Mouse (Mus musculus): ENCODE data around the gene Prickle1. TPM values are rescaled to one million over a fixed set of nuclear protein-coding genes. Genes with fewer than 3 reads are reported as not detected.

The Prickle1 gene
- polyA plus RNA-seq, 1 experiment from 2014 or later = 61.5 TPM

GRCm38 (mm10) chr15:93538551-93539205 lies 57.0 kb downstream of the Prickle1 start:
- H3K4me3 ChIP-seq (replicated peaks) = no peak overlapping the region
- H3K27me3 ChIP-seq = no peaks in the 10 kb centered on the region
- H3K9ac ChIP-seq (replicated peaks) = no peak overlapping the region
- peaks cover 43% of the 10 kb centered on the region for H3K4me1 ChIP-seq (replicated peaks)
- H3K9me3 ChIP-seq = no peaks in the 10 kb centered on the region
- WGBS = 88% methylated on average over 21 of the region's 21 CpGs
- no peak overlapping the region for H3K4me2 ChIP-seq
- peaks cover 15% of the 10 kb centered on the region; the same call in 1 of the 2 replicates for H3K36me3 ChIP-seq
- ATAC-seq (ENCODE audit: insufficient number of reproducible peaks, insufficient read depth, low FRiP score, low TSS enrichment, low read depth) = no peak
- no peak overlapping the region for H3K27ac ChIP-seq

- no peak overlapping the region for H3K4me2 ChIP-seq
- H3K9me3 ChIP-seq = no peaks in the 10 kb centered on the region
- H3K4me1 ChIP-seq (replicated peaks) = peaks cover 51% of the 10 kb centered on the region
- H3K27ac ChIP-seq = peak overlapping the region; percentile 68; the same call in 1 of the 2 replicates
- H3K9ac ChIP-seq (replicated peaks) = no peak overlapping the region
- no peak for ATAC-seq (ENCODE audit: insufficient number of reproducible peaks, insufficient read depth, low FRiP score, low TSS enrichment, low read depth)
- H3K36me3 ChIP-seq = peaks cover 15% of the 10 kb centered on the region; the same call in 1 of the 2 replicates
- WGBS = 77% methylated on average over 7 of the region's 7 CpGs
- H3K4me3 ChIP-seq (replicated peaks) = no peak overlapping the region
- no peaks in the 10 kb centered on the region for H3K27me3 ChIP-seq
These were observed 57.9 kb downstream of the Prickle1 start for GRCm38 (mm10) chr15:93537745-93538144.

- peaks cover 50% of the 10 kb centered on the region for H3K4me1 ChIP-seq (replicated peaks)
- no peaks in the 10 kb centered on the region for H3K27me3 ChIP-seq
- H3K9me3 ChIP-seq = no peaks in the 10 kb centered on the region
- no peak overlapping the region for H3K9ac ChIP-seq (replicated peaks)
- H3K4me2 ChIP-seq = no peak overlapping the region
- peaks cover 15% of the 10 kb centered on the region; the same call in 1 of the 2 replicates for H3K36me3 ChIP-seq
- 67% methylated on average over 4 of the region's 4 CpGs for WGBS
- no peak overlapping the region for H3K4me3 ChIP-seq (replicated peaks)
- ATAC-seq (ENCODE audit: insufficient number of reproducible peaks, insufficient read depth, low FRiP score, low TSS enrichment, low read depth) = no peak
- no peak overlapping the region for H3K27ac ChIP-seq
These were observed 59.5 kb downstream of the Prickle1 start for GRCm38 (mm10) chr15:93536191-93536590.

- H3K27ac ChIP-seq = no peak overlapping the region
- H3K36me3 ChIP-seq = no peaks in the 10 kb centered on the region
- H3K27me3 ChIP-seq = no peaks in the 10 kb centered on the region
- 70% methylated on average over 3 of the region's 3 CpGs for WGBS
- H3K4me3 ChIP-seq (replicated peaks) = no peak overlapping the region
- no peak overlapping the region for H3K9ac ChIP-seq (replicated peaks)
- peaks cover 36% of the 10 kb centered on the region for H3K4me1 ChIP-seq (replicated peaks)
- ATAC-seq (ENCODE audit: insufficient number of reproducible peaks, insufficient read depth, low FRiP score, low TSS enrichment, low read depth) = no peak
- no peaks in the 10 kb centered on the region for H3K9me3 ChIP-seq
- H3K4me2 ChIP-seq = no peak overlapping the region
These were observed 65.0 kb downstream of the Prickle1 start for GRCm38 (mm10) chr15:93530703-93531032.

- WGBS = 51% methylated on average over 12 of the region's 12 CpGs
- H3K9ac ChIP-seq (replicated peaks) = no peak overlapping the region
- no peaks in the 10 kb centered on the region for H3K9me3 ChIP-seq
- no peak overlapping the region for H3K27ac ChIP-seq
- H3K36me3 ChIP-seq = no peaks in the 10 kb centered on the region
- no peak for ATAC-seq (ENCODE audit: insufficient number of reproducible peaks, insufficient read depth, low FRiP score, low TSS enrichment, low read depth)
- no peak overlapping the region for H3K4me3 ChIP-seq (replicated peaks)
- H3K4me2 ChIP-seq = no peak overlapping the region
- H3K27me3 ChIP-seq = no peaks in the 10 kb centered on the region
- peaks cover 35% of the 10 kb centered on the region for H3K4me1 ChIP-seq (replicated peaks)
These were observed 65.6 kb downstream of the Prickle1 start for GRCm38 (mm10) chr15:93529831-93530702.

- H3K9ac ChIP-seq (replicated peaks) = no peak overlapping the region
- no peak overlapping the region for H3K4me2 ChIP-seq
- no peak for ATAC-seq (ENCODE audit: insufficient number of reproducible peaks, insufficient read depth, low FRiP score, low TSS enrichment, low read depth)
- no peak overlapping the region for H3K27ac ChIP-seq
- H3K27me3 ChIP-seq = peaks cover 3% of the 10 kb centered on the region
- WGBS = 88% methylated on average over 5 of the region's 5 CpGs
- no peak overlapping the region for H3K4me3 ChIP-seq (replicated peaks)
- peaks cover 25% of the 10 kb centered on the region for H3K4me1 ChIP-seq (replicated peaks)
- H3K36me3 ChIP-seq = no peaks in the 10 kb centered on the region
- no peaks in the 10 kb centered on the region for H3K9me3 ChIP-seq
These were observed 70.3 kb downstream of the Prickle1 start for GRCm38 (mm10) chr15:93525305-93525917.

GRCm38 (mm10) chr15:93521787-93522180 lies 73.9 kb downstream of the Prickle1 start:
- Histone ChIP-seq H3K9ac (replicated peaks) (no peak overlapping the region), H3K27me3 (peaks cover 3% of the 10 kb centered on the region), H3K36me3 (no peaks in the 10 kb centered on the region), H3K4me2 (no peak overlapping the region), H3K27ac (no peak overlapping the region), H3K4me3 (replicated peaks) (no peak overlapping the region), H3K4me1 (replicated peaks) (peaks cover 55% of the 10 kb centered on the region), H3K9me3 (no peaks in the 10 kb centered on the region)
- WGBS = 35% methylated on average over 3 of the region's 3 CpGs
- ATAC-seq (ENCODE audit: insufficient number of reproducible peaks, insufficient read depth, low FRiP score, low TSS enrichment, low read depth) = no peak

- Histone ChIP-seq H3K4me2 (0 out of 2 replicates have a peak overlapping the region, but pooled peaks have one; percentile 94), H3K9me3 (no peaks in the 10 kb centered on the region), H3K27me3 (peaks cover 3% of the 10 kb centered on the region), H3K27ac (0 out of 2 replicates have a peak overlapping the region, but pooled peaks have one; percentile 35), H3K4me1 (replicated peaks) (peaks cover 55% of the 10 kb centered on the region), H3K36me3 (no peaks in the 10 kb centered on the region), H3K9ac (replicated peaks) (no peak overlapping the region), H3K4me3 (replicated peaks) (no peak overlapping the region)
- no peak for ATAC-seq (ENCODE audit: insufficient number of reproducible peaks, insufficient read depth, low FRiP score, low TSS enrichment, low read depth)
- WGBS = 43% methylated on average over 11 of the region's 11 CpGs
These were observed 74.5 kb downstream of the Prickle1 start for GRCm38 (mm10) chr15:93521088-93521786.

- WGBS = 6% methylated on average over 17 of the region's 17 CpGs
- Histone ChIP-seq H3K4me3 (replicated peaks) (peak overlapping the region; percentile 83), H3K27ac (peak overlapping the region; percentile 91), H3K9me3 (no peaks in the 10 kb centered on the region), H3K36me3 (no peaks in the 10 kb centered on the region), H3K4me2 (peak overlapping the region; percentile 94), H3K9ac (replicated peaks) (peak overlapping the region; percentile 85; the same call in 1 of the 2 replicates), H3K4me1 (replicated peaks) (peaks cover 61% of the 10 kb centered on the region), H3K27me3 (peaks cover 3% of the 10 kb centered on the region)
- no peak for ATAC-seq (ENCODE audit: insufficient number of reproducible peaks, insufficient read depth, low FRiP score, low TSS enrichment, low read depth)
These were observed 75.6 kb downstream of the Prickle1 start for GRCm38 (mm10) chr15:93519836-93520826.

Measured in limb, embryonic 12.5 days (tissue).